ENCODE assay signal across 9 mouse cellular contexts in the genomic region with DNA sequence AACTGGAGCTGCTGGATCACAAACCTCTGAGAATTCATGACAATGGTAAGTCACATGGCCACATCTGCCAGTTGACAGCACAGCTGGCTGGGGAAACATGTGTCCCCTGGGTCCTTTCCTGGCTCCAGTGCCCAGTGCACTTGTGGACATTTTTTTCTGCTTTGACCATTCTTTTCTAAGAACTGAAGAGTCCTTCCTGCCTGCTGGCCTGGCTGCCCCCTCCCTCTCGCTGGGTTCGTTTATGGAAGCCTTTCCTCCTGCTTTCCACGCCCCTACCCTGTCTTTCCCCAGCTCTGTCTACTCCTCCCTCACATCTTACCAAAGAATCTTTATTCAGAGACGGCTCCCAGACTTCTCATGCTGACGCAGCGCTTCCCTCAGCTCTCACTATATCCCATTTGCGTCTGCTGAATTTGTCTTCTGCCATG. TPM values are rescaled to one million over a fixed set of nuclear protein-coding genes. Genes with fewer than 3 reads are reported as not detected.
DNase-seq lines count a peak whose midpoint lies in the region; ATAC-seq and TF ChIP-seq lines count a peak whose summit lies in the region.
"Had no signal": no experiment of that assay in that cellular context is flagged by ENCODE, and none has a peak within 500 bp of the region (broad histone marks: within the 10 kb centered on the region; RNA-seq: fewer than 3 reads in every experiment).

No protein-coding gene starts in this region.

- H3K4me3 ChIP-seq in forebrain, postnatal 0 days (ENCODE audit: low read depth, low read length), result no peak overlapping the region
- H3K4me3 ChIP-seq in forebrain, embryonic 10.5 days, result no peak overlapping the region
- H3K4me3 ChIP-seq in neural tube, embryonic 11.5 days (ENCODE audit: low read depth, low read length), result no peak overlapping the region
- no peak overlapping the region for H3K4me3 ChIP-seq in neural tube, embryonic 13.5 days

- no peak for TF ChIP-seq CTCF in forebrain, postnatal 0 days (IDR thresholded peaks at IDR 0.05; ENCODE audit: low read depth)

- H3K9me3 ChIP-seq in forebrain, postnatal 0 days (ENCODE audit: low read length), result no peaks in the 10 kb centered on the region
- no peaks in the 10 kb centered on the region for H3K9me3 ChIP-seq in forebrain, embryonic 10.5 days
- no peaks in the 10 kb centered on the region for H3K9me3 ChIP-seq in neural tube, embryonic 11.5 days (ENCODE audit: control insufficient read depth, low read length)
- H3K9me3 ChIP-seq in neural tube, embryonic 13.5 days, result no peaks in the 10 kb centered on the region

- H3K9ac ChIP-seq in forebrain, postnatal 0 days, result no peak overlapping the region
- no peak overlapping the region for H3K9ac ChIP-seq in neural tube, embryonic 11.5 days (ENCODE audit: low read length)
- no peak overlapping the region for H3K9ac ChIP-seq in neural tube, embryonic 13.5 days

- H3K4me1 ChIP-seq in forebrain, postnatal 0 days (ENCODE audit: insufficient read depth), result no peaks in the 10 kb centered on the region
- no peaks in the 10 kb centered on the region for H3K4me1 ChIP-seq in forebrain, embryonic 10.5 days
- no peaks in the 10 kb centered on the region for H3K4me1 ChIP-seq in neural tube, embryonic 11.5 days (ENCODE audit: control insufficient read depth, insufficient read depth, low read length)
- peaks cover 7% of the 10 kb centered on the region for H3K4me1 ChIP-seq in neural tube, embryonic 13.5 days (replicated peaks)

- intact Hi-C loops in heart, postnatal 25 days (cut with DNase I), result no loop called here

- peak; percentile 34 for DNase-seq in forebrain, postnatal 0 days
- no peak for DNase-seq in forebrain, embryonic 10.5 days (ENCODE audit: extremely low spot score, low spot score)
- DNase-seq in neural tube, embryonic 11.5 days (ENCODE audit: low spot score), result peak; percentile 15
- DNase-seq in neural tube, embryonic 10.5 days (ENCODE audit: extremely low spot score, low spot score), result no peak
- peak; percentile 32 for DNase-seq in heart, postnatal 25 days (ENCODE audit: low spot score)
- DNase-seq in left cerebral cortex, adult 18-20 months (ENCODE audit: low spot score in 2 of 2), result no peak
- DNase-seq in thymus, postnatal 10 days (ENCODE audit: low spot score in 2 of 2), result no peak
- DNase-seq: cerebellum, adult 11 months had no signal

- no peaks in the 10 kb centered on the region for H3K36me3 ChIP-seq in forebrain, postnatal 0 days (ENCODE audit: insufficient read depth)
- no peaks in the 10 kb centered on the region for H3K36me3 ChIP-seq in forebrain, embryonic 10.5 days (replicated peaks)
- H3K36me3 ChIP-seq in neural tube, embryonic 11.5 days (ENCODE audit: control insufficient read depth, insufficient read depth, low read length), result no peaks in the 10 kb centered on the region
- H3K36me3 ChIP-seq in neural tube, embryonic 13.5 days, result no peaks in the 10 kb centered on the region

- peak overlapping the region; percentile 40; the same call in 1 of the 2 replicates for H3K27ac ChIP-seq in forebrain, postnatal 0 days (ENCODE audit: low read depth, low read length)
- no peak overlapping the region for H3K27ac ChIP-seq in forebrain, embryonic 10.5 days
- no peak overlapping the region for H3K27ac ChIP-seq in neural tube, embryonic 11.5 days (ENCODE audit: low read depth, low read length)
- 0 out of 2 replicates have a peak overlapping the region, but pooled peaks have one; percentile 18 for H3K27ac ChIP-seq in neural tube, embryonic 13.5 days (replicated peaks)

- no peaks in the 10 kb centered on the region for H3K27me3 ChIP-seq in forebrain, postnatal 0 days (ENCODE audit: insufficient read depth, low read length)
- no peaks in the 10 kb centered on the region for H3K27me3 ChIP-seq in forebrain, embryonic 10.5 days (ENCODE audit: poor library complexity, severe bottlenecking)
- no peaks in the 10 kb centered on the region for H3K27me3 ChIP-seq in neural tube, embryonic 11.5 days (ENCODE audit: control insufficient read depth, insufficient read depth, low read length)
- no peaks in the 10 kb centered on the region for H3K27me3 ChIP-seq in neural tube, embryonic 13.5 days

- H3K4me2 ChIP-seq in forebrain, postnatal 0 days (ENCODE audit: low read depth), result no peak overlapping the region
- H3K4me2 ChIP-seq in neural tube, embryonic 11.5 days (ENCODE audit: low read depth), result no peak overlapping the region
- no peak overlapping the region for H3K4me2 ChIP-seq in neural tube, embryonic 13.5 days

- 35% methylated on average over 7 of the region's 7 CpGs for WGBS in forebrain, postnatal 0 days
- 60% methylated on average over 7 of the region's 7 CpGs for WGBS in forebrain, embryonic 10.5 days
- 57% methylated on average over 7 of the region's 7 CpGs for WGBS in neural tube, embryonic 11.5 days
- 44% methylated on average over 7 of the region's 7 CpGs for WGBS in neural tube, embryonic 13.5 days

- ATAC-seq in forebrain, postnatal 0 days, result peak; percentile 71
- no peak for ATAC-seq in neural tube, embryonic 11.5 days (ENCODE audit: insufficient read depth, low FRiP score, low TSS enrichment)
- ATAC-seq in neural tube, embryonic 13.5 days (ENCODE audit: low read depth), result no peak

RNA-seq across cellular contexts. Expression of a gene that starts 40.8 kb away (rescaled TPM):
- 204 and 242 TPM in 2 replicates for total RNA-seq in forebrain, postnatal 0 days (2014; rRNA removed)
- 134 and 170 TPM in 2 replicates for polyA plus RNA-seq in forebrain, postnatal 0 days (2015; fragmentation: Nextera tagmentation; extraction: Ambion mirVana)
- 49.0 and 52.1 TPM in 2 replicates for polyA plus RNA-seq in forebrain, embryonic 10.5 days (2016; fragmentation: Nextera tagmentation; extraction: Ambion mirVana)
- 63.0 and 63.8 TPM in 2 replicates for polyA plus RNA-seq in neural tube, embryonic 11.5 days (2014; fragmentation: Nextera tagmentation; extraction: Ambion mirVana)
- 10 to 100 TPM; 76.8 to 80.7 TPM for total RNA-seq in heart, postnatal 25 days (2021)
- 88.6 and 105 TPM in 2 replicates for polyA plus RNA-seq in neural tube, embryonic 13.5 days (2015; fragmentation: Nextera tagmentation; extraction: Ambion mirVana)
- 10 to 100 TPM; 79.6 to 86.0 TPM for total RNA-seq in left cerebral cortex, adult 18-20 months (2021)

RNA-seq across cellular contexts. Expression of a gene that starts 41.2 kb away (rescaled TPM):
- 3.9 and 7.0 TPM in 2 replicates for total RNA-seq in forebrain, postnatal 0 days (2014; rRNA removed)
- 9.1 and 10.0 TPM in 2 replicates for polyA plus RNA-seq in forebrain, postnatal 0 days (2015; fragmentation: Nextera tagmentation; extraction: Ambion mirVana)
- 2.5 and 2.6 TPM in 2 replicates for polyA plus RNA-seq in forebrain, embryonic 10.5 days (2016; fragmentation: Nextera tagmentation; extraction: Ambion mirVana)
- polyA plus RNA-seq in neural tube, embryonic 11.5 days (2014; fragmentation: Nextera tagmentation; extraction: Ambion mirVana), result 3.1 and 3.2 TPM in 2 replicates
- total RNA-seq in heart, postnatal 25 days (2021), result 1 to 10 TPM in 1 of 2 experiments, under 1 TPM in 1; 0.65 to 1.2 TPM
- polyA plus RNA-seq in neural tube, embryonic 13.5 days (2015; fragmentation: Nextera tagmentation; extraction: Ambion mirVana), result 6.0 and 7.6 TPM in 2 replicates
- total RNA-seq in left cerebral cortex, adult 18-20 months (2021), result 1 to 10 TPM; 5.4 to 5.6 TPM

Comparison
In these comparisons a context has a peak if more than half of its experiments do, and no peak if none do; other contexts are left out.
1. DNase-seq: peak in forebrain, postnatal 0 days (single experiment), neural tube, embryonic 11.5 days (single experiment) and heart, postnatal 25 days (single experiment); none in forebrain, embryonic 10.5 days (single experiment), neural tube, embryonic 10.5 days (single experiment), left cerebral cortex, adult 18-20 months (0 of 2) and thymus, postnatal 10 days (0 of 2).
2. H3K27ac ChIP-seq: peak in forebrain, postnatal 0 days (single experiment) and neural tube, embryonic 13.5 days (single experiment); none in forebrain, embryonic 10.5 days (single experiment) and neural tube, embryonic 11.5 days (single experiment).